Mouse (Mus musculus) left cerebral cortex, postnatal 36 days (tissue): ENCODE results near the gene Vmn2r63. TPM values are rescaled to one million over a fixed set of nuclear protein-coding genes. Genes with fewer than 3 reads are reported as not detected.
"Not testable (repeated sequence)": the region's sequence is repeated elsewhere in the genome, so short reads cannot be mapped to it uniquely, and the experiment has no call there.

Experiments used
- DNase-seq, 2 experiments: peaks; one replicate each; pipeline ENCODE4 v3.0.0; 2021 to 2022; ENCODE audit warnings: low spot score in 2 of 2, mixed read lengths in 1 of 2
- intact Hi-C: fragments of 180-260 bp; cut with DNase I; formaldehyde crosslinking; loops from one replicate; pipeline ENCODE4 v1.15.1; 2025
- microRNA-seq: library from miRNA; unstranded; fragments of <30 nt; microRNA quantifications from one replicate; pipeline ENCODE4 v1.2.0, GENCODE M21; 2022
- total RNA-seq, 2 experiments: library from RNA; stranded (reverse); gene quantifications; 2 replicates each; pipeline ENCODE4 v1.2.3; 2021

Vmn2r63 gene
- not detected for total RNA-seq

DNA sequence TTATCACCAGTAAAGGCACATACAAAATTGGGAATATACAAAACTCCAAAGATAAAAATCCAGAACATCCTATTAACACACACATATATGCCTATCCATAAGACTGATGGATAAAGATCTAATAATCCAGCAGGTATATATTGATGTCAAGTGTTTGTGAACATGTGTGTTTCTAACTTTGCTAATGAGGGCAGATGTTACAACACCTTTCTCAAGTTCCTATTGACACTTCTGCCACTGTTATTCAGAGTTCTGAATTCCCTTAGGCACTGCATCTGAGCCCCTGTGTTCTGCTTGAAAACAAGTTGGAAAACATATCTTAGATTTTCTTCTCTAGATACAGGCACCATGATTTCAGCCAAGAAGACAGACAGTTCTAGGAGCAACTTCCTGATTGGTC is at the start of gene Vmn2r63:
Gene Vmn2r63 (minus strand): TSS at position 101 of the 400 bp plus-strand sequence.
- DNase-seq, intact Hi-C loops: not testable (repeated sequence)

DNA sequence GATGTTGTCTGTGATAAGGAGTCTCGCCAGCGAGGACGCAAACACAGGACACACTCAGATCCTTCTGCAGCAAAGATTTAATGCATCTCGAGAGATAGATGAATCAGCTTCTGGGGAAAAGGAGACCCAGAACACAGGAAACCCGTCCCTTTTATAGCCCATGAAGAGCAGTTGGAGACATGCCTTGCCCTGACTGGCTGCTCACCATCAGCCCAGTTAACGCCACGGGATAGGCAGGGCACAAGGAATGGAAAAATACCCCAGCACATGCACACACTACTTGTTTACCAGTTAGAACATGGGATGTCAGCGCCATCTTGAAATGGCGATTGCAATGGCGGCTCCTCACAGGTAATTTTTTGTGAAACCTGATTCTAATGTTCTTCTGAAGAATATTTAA is 47.1 kb upstream of the Vmn2r63 start:
- intact Hi-C loops = no loop called here
- no peak for DNase-seq

GRCm38 (mm10) chr7:42980098-42980497 is 46.5 kb upstream of the Vmn2r63 start:
- intact Hi-C loops = no loop called here
- no peak for DNase-seq

- intact Hi-C loops = no loop called here
- DNase-seq = no peak
These were observed 31.6 kb upstream of the Vmn2r63 start for GRCm38 (mm10) chr7:42965246-42965645.

DNA sequence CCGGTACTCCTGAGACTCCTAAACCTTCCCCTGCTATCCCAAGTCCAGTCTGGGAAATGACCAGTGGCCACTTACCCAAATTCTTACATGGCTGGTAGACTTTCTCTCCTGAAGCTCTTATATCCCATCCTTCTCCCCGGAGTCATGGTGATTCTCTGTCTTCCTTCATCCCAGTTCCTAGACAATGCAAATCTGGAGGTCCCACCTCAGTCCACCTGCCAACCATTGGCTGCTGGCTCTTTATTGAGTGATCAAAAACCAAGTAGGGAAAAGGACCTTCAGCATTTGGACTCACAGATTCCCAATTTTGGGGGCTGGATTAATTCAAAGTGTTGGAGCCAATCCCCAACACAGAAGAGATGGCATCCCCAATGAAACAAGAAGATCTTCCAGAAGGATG is 35.6 kb downstream of the Vmn2r63 start:
- intact Hi-C loops, DNase-seq: not testable (repeated sequence)

DNA sequence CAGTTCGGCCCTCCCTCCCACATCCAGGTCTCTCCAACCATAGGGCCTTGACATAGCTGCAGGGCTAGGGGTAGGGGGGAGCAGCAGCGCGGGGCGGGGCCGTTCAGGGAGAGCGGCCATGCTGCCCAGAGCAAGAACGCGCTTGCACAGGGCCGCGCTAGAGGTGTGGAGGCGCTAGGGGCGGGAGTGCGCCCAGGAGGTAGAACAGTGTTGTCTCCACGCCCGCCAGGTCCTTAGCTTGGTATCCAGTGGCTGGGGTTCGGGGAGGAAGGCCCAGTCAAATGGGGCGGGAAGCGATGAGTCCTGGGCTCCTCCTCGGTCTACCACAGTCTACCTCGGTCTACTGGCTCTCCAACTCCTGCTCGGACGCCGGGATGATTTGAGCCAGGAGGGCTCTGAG is 55.5 kb downstream of the Vmn2r63 start:
- DNase-seq = no peak
- intact Hi-C loops = no loop called here

- intact Hi-C loops, DNase-seq: not testable (repeated sequence)
These were observed 66.7 kb downstream of the Vmn2r63 start, which contains the start of gene Gm2381 for GRCm38 (mm10) chr7:42866801-42867458. Gene Gm2381, minus strand, starts transcription at chr7:42867234.

Small RNA genes within 50 kb of the gene (microRNA-seq; reads per million reads assigned to microRNA genes)
- not detected for gene Gm23256

Other genes starting within 250 kb of the Vmn2r63 start
- gene Zfp975, start 241.1 kb downstream of the Vmn2r63 start, total RNA-seq = 1 to 10 TPM; 4.9 to 8.3 TPM
- not detected for gene Gm17067, start 206.8 kb downstream of the Vmn2r63 start, total RNA-seq
- gene Vmn2r62, start 140.3 kb downstream of the Vmn2r63 start, total RNA-seq = not detected
- not detected for gene Gm2381, start 66.6 kb downstream of the Vmn2r63 start, total RNA-seq
- not detected for gene Gm9268, start 84.9 kb upstream of the Vmn2r63 start, total RNA-seq
- gene Zfp936, start 180.4 kb upstream of the Vmn2r63 start, total RNA-seq = not detected